Mouse (Mus musculus) frontal cortex, postnatal 14 days (tissue): Measurements from ENCODE around the gene Smoc1.

ENCODE experiments used
- DNase-seq, 2 experiments: peaks; one replicate each; pipeline ENCODE4 v3.0.0; 2022; ENCODE audit warnings: low spot score in 2 of 2

Smoc1 gene

GRCm38 (mm10) chr12:81026277-81026994, at the start of gene Smoc1:
Smoc1 (plus strand) TSS chr12:81026808.
- DNase-seq: peak; percentile 53 to 74

- peak; percentile 27 to 83 for DNase-seq
These were observed 44.3 kb upstream of the Smoc1 start for GRCm38 (mm10) chr12:80982326-80982725.

GRCm38 (mm10) chr12:80983695-80984094, 42.9 kb upstream of the Smoc1 start:
- DNase-seq: no peak

- no peak for DNase-seq
These were observed 40.0 kb upstream of the Smoc1 start for GRCm38 (mm10) chr12:80986628-80987027.

GRCm38 (mm10) chr12:80988286-80988685, 38.3 kb upstream of the Smoc1 start:
- no peak for DNase-seq

GRCm38 (mm10) chr12:80990901-80991445, 35.6 kb upstream of the Smoc1 start:
- DNase-seq: no peak

GRCm38 (mm10) chr12:80991806-80992205, 34.8 kb upstream of the Smoc1 start:
- DNase-seq: no peak

- DNase-seq: no peak
These were observed 34.0 kb upstream of the Smoc1 start for GRCm38 (mm10) chr12:80992540-80993122.

GRCm38 (mm10) chr12:80993773-80994172, 32.8 kb upstream of the Smoc1 start:
- no peak for DNase-seq

GRCm38 (mm10) chr12:80995326-80995725, 31.3 kb upstream of the Smoc1 start:
- no peak for DNase-seq

- DNase-seq: no peak
These were observed 29.0 kb upstream of the Smoc1 start for GRCm38 (mm10) chr12:80997652-80998051.

- DNase-seq: no peak
These were observed 27.9 kb upstream of the Smoc1 start for GRCm38 (mm10) chr12:80998528-80999221.

GRCm38 (mm10) chr12:81000924-81001323, 25.7 kb upstream of the Smoc1 start:
- DNase-seq: no peak

GRCm38 (mm10) chr12:81002841-81003635, 23.6 kb upstream of the Smoc1 start:
- DNase-seq: no peak

GRCm38 (mm10) chr12:81009813-81010212, 16.8 kb upstream of the Smoc1 start:
- DNase-seq: no peak

- DNase-seq: no peak
These were observed 14.6 kb upstream of the Smoc1 start for GRCm38 (mm10) chr12:81011994-81012393.

GRCm38 (mm10) chr12:81013496-81013895, 13.1 kb upstream of the Smoc1 start:
- no peak for DNase-seq

GRCm38 (mm10) chr12:81017624-81018023, 9.0 kb upstream of the Smoc1 start:
- no peak for DNase-seq

GRCm38 (mm10) chr12:81018516-81019279, 7.9 kb upstream of the Smoc1 start:
- no peak for DNase-seq

GRCm38 (mm10) chr12:81019280-81019935, 7.2 kb upstream of the Smoc1 start:
- DNase-seq: no peak
